Comparison of ENCODE assay signal across 7 mouse cellular contexts in the genomic region with DNA sequence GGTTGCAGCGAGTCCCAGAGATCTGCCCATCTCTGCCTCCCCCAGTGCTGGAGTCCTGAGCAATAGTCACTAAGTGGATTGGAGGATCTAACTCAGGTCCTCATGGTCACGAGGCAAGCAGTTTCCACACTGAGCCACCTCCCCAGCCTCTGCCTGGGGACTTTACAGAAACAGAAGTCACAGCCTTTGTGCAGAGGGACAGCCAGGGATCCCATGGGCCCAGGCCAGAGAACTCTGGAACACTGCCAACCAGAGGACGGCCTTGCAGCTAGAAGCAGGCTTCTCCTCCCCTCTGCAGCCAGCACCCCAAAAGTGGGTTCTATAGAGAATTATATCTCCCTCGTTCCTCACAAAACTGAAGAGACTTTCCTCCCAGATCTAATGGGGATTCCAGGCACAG. TPM values are rescaled to one million over a fixed set of nuclear protein-coding genes. Genes with fewer than 3 reads are reported as not detected.
DNase-seq lines count a peak whose midpoint lies in the region; ATAC-seq and TF ChIP-seq lines count a peak whose summit lies in the region.

No protein-coding gene starts in this region.

- no peak for TF ChIP-seq POLR2A in spleen, adult 2 months (IDR thresholded peaks at IDR 0.05; ENCODE audit: low read depth, low read length)
- TF ChIP-seq POLR2A in liver, adult 2 months (IDR thresholded peaks at IDR 0.05; ENCODE audit: extremely low read depth, insufficient read depth, low read length) = no peak

- peaks cover 15% of the 10 kb centered on the region; the same call in 1 of the 2 replicates for H3K79me2 ChIP-seq in liver, adult 2 months (ENCODE audit: control insufficient read depth, insufficient read depth, low read length)

- H3K27ac ChIP-seq in spleen, adult 2 months (ENCODE audit: insufficient read depth, low read length) = 0 out of 2 replicates have a peak overlapping the region, but pooled peaks have one; percentile 31
- peak overlapping the region; percentile 53 for H3K27ac ChIP-seq in liver, adult 2 months (replicated peaks; ENCODE audit: insufficient read depth, low read depth, low read length)

- H3K4me1 ChIP-seq in spleen, adult 2 months (ENCODE audit: control insufficient read depth, insufficient read depth, insufficient read length) = peaks cover 3% of the 10 kb centered on the region; the same call in 1 of the 2 replicates
- H3K4me1 ChIP-seq in liver, adult 2 months (ENCODE audit: control insufficient read depth, insufficient read depth, low read length) = peaks cover 11% of the 10 kb centered on the region

- H3K4me3 ChIP-seq in spleen, adult 2 months (ENCODE audit: extremely low read depth, insufficient read depth, insufficient read length) = no peak overlapping the region
- no peak overlapping the region for H3K4me3 ChIP-seq in liver, adult 2 months (ENCODE audit: insufficient read depth, low read depth, low read length)

- intact Hi-C loops in heart, postnatal 36 days (cut with DNase I) = no loop called here

- no peaks in the 10 kb centered on the region for H3K36me3 ChIP-seq in spleen, adult 2 months (ENCODE audit: control insufficient read depth, insufficient read depth, low read length)
- 0 out of 2 replicates have a peak, but pooled peaks cover 3% of the 10 kb centered on the region for H3K36me3 ChIP-seq in liver, adult 2 months (ENCODE audit: control insufficient read depth, insufficient read depth, low read length)

- H3K9ac ChIP-seq in liver, adult 2 months (ENCODE audit: low read depth, low read length) = peak overlapping the region; percentile 25

- ATAC-seq in common myeloid progenitor, adult 5-6 weeks (replicated peaks; ENCODE audit: low read depth, poor library complexity, severe bottlenecking) = 0 out of 2 replicates have a peak, but pooled peaks have one; percentile 8

- H3K27me3 ChIP-seq in spleen, adult 2 months (ENCODE audit: control insufficient read depth, insufficient read depth, low read length) = no peaks in the 10 kb centered on the region
- H3K27me3 ChIP-seq in liver, adult 2 months (ENCODE audit: control insufficient read depth, insufficient read depth, low read length) = no peaks in the 10 kb centered on the region

- DNase-seq in spleen, adult 2 months (ENCODE audit: low read depth in 1 of 2, low spot score in 2 of 2) = no peak
- no peak for DNase-seq in spleen, adult 18-20 months
- peak; percentile 74 to 79 for DNase-seq in heart, postnatal 36 days
- peak; percentile 86 for DNase-seq in liver, adult 2 months (ENCODE audit: extremely low read depth, low read depth, low spot score)
- peak; percentile 54 for DNase-seq in right cerebral cortex, postnatal 14 days
- DNase-seq in retina, postnatal 1 day = no peak

- 42% methylated on average over 4 of the region's 4 CpGs for WGBS in spleen, adult 2 months
- WGBS in liver, adult 2 months = 13% methylated on average over 4 of the region's 4 CpGs

- no peak for TF ChIP-seq CTCF in spleen, adult 2 months (IDR thresholded peaks at IDR 0.05; ENCODE audit: extremely low read depth, insufficient read depth, insufficient read length, insufficient replicate concordance)
- TF ChIP-seq CTCF in liver, adult 2 months (IDR thresholded peaks at IDR 0.05; ENCODE audit: low read depth, low read length) = no peak

RNA-seq across cellular contexts. Expression of gene Tst, which starts 3.8 kb away (rescaled TPM):
- 16.3 and 16.8 TPM in 2 replicates for polyA plus RNA-seq in spleen, adult 2 months (2012; rRNA removed)
- total RNA-seq in common myeloid progenitor, adult 5-6 weeks (2017) = 7.3 and 11.1 TPM in 2 replicates
- total RNA-seq in heart, postnatal 36 days (2021) = 10 to 100 TPM; 20.2 to 24.4 TPM
- 303 and 343 TPM in 2 replicates for total RNA-seq in liver, adult 2 months (2014; rRNA removed)
- polyA plus RNA-seq in liver, adult 2 months (2012; rRNA removed) = 621 and 686 TPM in 2 replicates

RNA-seq across cellular contexts. Expression of gene Mpst, which starts 4.3 kb away (rescaled TPM):
- 97.7 and 117 TPM in 2 replicates for polyA plus RNA-seq in spleen, adult 2 months (2012; rRNA removed)
- total RNA-seq in common myeloid progenitor, adult 5-6 weeks (2017) = 22.9 and 45.3 TPM in 2 replicates
- 10 to 100 TPM; 40.9 to 42.3 TPM for total RNA-seq in heart, postnatal 36 days (2021)
- total RNA-seq in liver, adult 2 months (2014; rRNA removed) = 86.0 and 106 TPM in 2 replicates
- 377 and 408 TPM in 2 replicates for polyA plus RNA-seq in liver, adult 2 months (2012; rRNA removed)

RNA-seq across cellular contexts. Expression of gene Tex33, which starts 6.2 kb away (rescaled TPM):
- polyA plus RNA-seq in spleen, adult 2 months (2012; rRNA removed) = not detected in 2 replicates
- not detected in 2 replicates for total RNA-seq in common myeloid progenitor, adult 5-6 weeks (2017)
- total RNA-seq in heart, postnatal 36 days (2021) = not detected
- total RNA-seq in liver, adult 2 months (2014; rRNA removed) = not detected in 2 replicates
- not detected in 2 replicates for polyA plus RNA-seq in liver, adult 2 months (2012; rRNA removed)

RNA-seq across cellular contexts. Expression of gene Kctd17, which starts 26.4 kb away (rescaled TPM):
- 61.5 and 85.3 TPM in 2 replicates for polyA plus RNA-seq in spleen, adult 2 months (2012; rRNA removed)
- 11.8 and 22.8 TPM in 2 replicates for total RNA-seq in common myeloid progenitor, adult 5-6 weeks (2017)
- 10 to 100 TPM; 28.0 to 30.3 TPM for total RNA-seq in heart, postnatal 36 days (2021)
- 1.2 and 2.6 TPM in 2 replicates for total RNA-seq in liver, adult 2 months (2014; rRNA removed)
- 8.6 and 10.4 TPM in 2 replicates for polyA plus RNA-seq in liver, adult 2 months (2012; rRNA removed)

Comparison
In these comparisons a context has a peak if more than half of its experiments do, and no peak if none do; other contexts are left out.
1. DNase-seq: peak in heart, postnatal 36 days (2 of 2), liver, adult 2 months (single experiment) and right cerebral cortex, postnatal 14 days (single experiment); none in spleen, adult 2 months (0 of 2), spleen, adult 18-20 months (0 of 2) and retina, postnatal 1 day (single experiment).
2. RNA of gene Tst, which starts 3.8 kb away (total RNA-seq): 303 to 343 TPM in liver, adult 2 months; 20.2 to 24.4 TPM in heart, postnatal 36 days and 7.3 to 11.1 TPM in common myeloid progenitor, adult 5-6 weeks; every median in the first group is over 10 times any median in the second.